10 mouse cellular contexts compared by ENCODE assay signal in genomic region chr4:56901671-56902070, GRCm38 (mm10). TPM values are rescaled to one million over a fixed set of nuclear protein-coding genes. Genes with fewer than 3 reads are reported as not detected.
A peak's percentile ranks its signal among the peaks of the same experiment; 100 is the strongest.
DNase-seq lines count a peak whose midpoint lies in the region; ATAC-seq and TF ChIP-seq lines count a peak whose summit lies in the region.
"Had no signal": no experiment of that assay in that cellular context is flagged by ENCODE, and none has a peak within 500 bp of the region (broad histone marks: within the 10 kb centered on the region; RNA-seq: fewer than 3 reads in every experiment).

No protein-coding gene starts in this region.

- H3K4me2 ChIP-seq in forebrain, embryonic 11.5 days (ENCODE audit: low read depth, low read length, severe bottlenecking) = no peak overlapping the region

- H3K9ac ChIP-seq in forebrain, embryonic 11.5 days (ENCODE audit: low read length) = no peak overlapping the region

- H3K36me3 ChIP-seq in forebrain, embryonic 11.5 days (ENCODE audit: control insufficient read depth, insufficient read depth, low read length) = peaks cover 6% of the 10 kb centered on the region; the same call in 1 of the 2 replicates

- no peak overlapping the region for H3K27ac ChIP-seq in left cerebral cortex, adult 2 months
- no peak overlapping the region for H3K27ac ChIP-seq in forebrain, embryonic 11.5 days (ENCODE audit: low read depth, low read length)

- peak; percentile 21 for DNase-seq in embryo, embryonic 10.5 days (ENCODE audit: low spot score)
- DNase-seq in embryo, embryonic 10 days (ENCODE audit: low spot score) = no peak
- no peak for DNase-seq in left cerebral cortex, adult 2 months (ENCODE audit: extremely low spot score in 1 of 2, low spot score in 2 of 2)
- no peak for DNase-seq in left cerebral cortex, postnatal 10 days (ENCODE audit: extremely low spot score in 1 of 2, low spot score in 2 of 2)
- peak; percentile 30 for DNase-seq in 3T3-L1 (ENCODE audit: low read depth, low spot score)
- DNase-seq in c-Kit-positive CD71-positive TER-119-positive erythroid progenitor cells, embryonic 14.5 days (ENCODE audit: low spot score) = peak; percentile 8
- DNase-seq in forebrain, embryonic 11.5 days (ENCODE audit: low spot score) = no peak
- DNase-seq: lung, postnatal 10 days; right cerebral cortex, postnatal 14 days had no signal

- H3K4me3 ChIP-seq in left cerebral cortex, adult 2 months = no peak overlapping the region
- no peak overlapping the region for H3K4me3 ChIP-seq in forebrain, embryonic 11.5 days (ENCODE audit: low read depth, low read length)

- no peaks in the 10 kb centered on the region for H3K4me1 ChIP-seq in forebrain, embryonic 11.5 days (replicated peaks; ENCODE audit: control insufficient read depth, insufficient read depth, low read length)

- TF ChIP-seq CTCF in left cerebral cortex, adult 2 months (IDR thresholded peaks at IDR 0.05) = peak; percentile 47

- WGBS in forebrain, embryonic 11.5 days = 94% methylated on average over 2 of the region's 2 CpGs

- no peak for ATAC-seq in megakaryocyte progenitor cell, adult 5-6 weeks (replicated peaks; ENCODE audit: poor library complexity)
- ATAC-seq in forebrain, embryonic 11.5 days (replicated peaks; ENCODE audit: low FRiP score) = no peak

- intact Hi-C loops in left cerebral cortex, adult 2 months (cut with DNase I) = no loop called here
- intact Hi-C loops in left cerebral cortex, postnatal 10 days (cut with DNase I) = no loop called here

- no peaks in the 10 kb centered on the region for H3K27me3 ChIP-seq in forebrain, embryonic 11.5 days (ENCODE audit: control insufficient read depth, insufficient read depth, low read length)

- no peaks in the 10 kb centered on the region for H3K9me3 ChIP-seq in forebrain, embryonic 11.5 days (ENCODE audit: control insufficient read depth, low read length)

RNA-seq across cellular contexts. Expression of gene Ctnnal1, which starts 36.7 kb away (rescaled TPM):
- 10 to 100 TPM; 19.9 to 20.2 TPM for total RNA-seq in left cerebral cortex, adult 2 months (2021)
- 10 to 100 TPM; 16.6 to 17.1 TPM for total RNA-seq in left cerebral cortex, postnatal 10 days (2021)
- total RNA-seq in megakaryocyte progenitor cell, adult 5-6 weeks (2015) = 1.7 and 3.1 TPM in 2 replicates
- total RNA-seq in megakaryocyte progenitor cell, adult 5-6 weeks (2017) = 3.3 and 3.5 TPM in 2 replicates
- polyA plus RNA-seq in forebrain, embryonic 11.5 days (2014; fragmentation: Nextera tagmentation; extraction: Ambion mirVana) = 30.5 and 36.8 TPM in 2 replicates

RNA-seq across cellular contexts. Expression of gene Tmem245, which starts 45.6 kb away (rescaled TPM):
- 10 to 100 TPM; 41.7 to 42.2 TPM for total RNA-seq in left cerebral cortex, adult 2 months (2021)
- total RNA-seq in left cerebral cortex, postnatal 10 days (2021) = 10 to 100 TPM; 31.6 to 36.4 TPM
- 12.7 and 14.6 TPM in 2 replicates for total RNA-seq in megakaryocyte progenitor cell, adult 5-6 weeks (2015)
- 5.0 and 5.8 TPM in 2 replicates for total RNA-seq in megakaryocyte progenitor cell, adult 5-6 weeks (2017)
- polyA plus RNA-seq in forebrain, embryonic 11.5 days (2014; fragmentation: Nextera tagmentation; extraction: Ambion mirVana) = 9.5 and 12.7 TPM in 2 replicates

Comparison
In these comparisons a context has a peak if more than half of its experiments do, and no peak if none do; other contexts are left out.
1. DNase-seq: peak in embryo, embryonic 10.5 days (single experiment), 3T3-L1 (single experiment) and c-Kit-positive CD71-positive TER-119-positive erythroid progenitor cells, embryonic 14.5 days (single experiment); none in embryo, embryonic 10 days (single experiment), left cerebral cortex, adult 2 months (0 of 2), left cerebral cortex, postnatal 10 days (0 of 2) and forebrain, embryonic 11.5 days (single experiment).